Mouse (Mus musculus): Measurements from ENCODE around the gene Prickle2.

The Prickle2 gene

GRCm38 (mm10) chr6:92665530-92665989 is 40.4 kb downstream of the Prickle2 start:
- DNase-seq, result peak; percentile 95

GRCm38 (mm10) chr6:92663885-92664284 is 42.1 kb downstream of the Prickle2 start:
- DNase-seq, result no peak

- no peak for DNase-seq
Observed at GRCm38 (mm10) chr6:92663433-92663832, 42.5 kb downstream of the Prickle2 start.

- no peak for DNase-seq
Observed at GRCm38 (mm10) chr6:92649063-92649462, 56.9 kb downstream of the Prickle2 start.

GRCm38 (mm10) chr6:92648571-92648970 is 57.4 kb downstream of the Prickle2 start:
- DNase-seq, result peak; percentile 49

GRCm38 (mm10) chr6:92642929-92643328 is 63.0 kb downstream of the Prickle2 start:
- DNase-seq, result peak; percentile 37

DNA sequence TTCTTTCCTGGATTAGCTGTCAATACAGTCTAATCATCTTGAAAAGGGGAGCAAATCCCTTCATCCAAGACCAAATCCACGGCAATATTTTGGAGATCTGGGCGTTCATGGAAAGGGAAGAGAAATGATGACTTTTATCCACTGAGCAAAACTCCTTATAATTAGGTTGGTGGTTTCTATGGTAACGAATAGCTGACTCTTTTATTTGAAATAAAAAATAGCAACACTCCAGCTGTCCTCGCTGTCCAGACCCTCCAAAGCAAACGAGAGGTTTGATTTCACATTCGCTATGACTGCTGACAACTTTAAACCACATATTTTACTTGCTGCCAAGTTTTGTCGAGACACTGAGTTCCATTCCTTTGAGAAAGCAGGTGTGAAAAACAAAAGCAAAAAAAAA is 64.0 kb downstream of the Prickle2 start:
- DNase-seq, result no peak

DNA sequence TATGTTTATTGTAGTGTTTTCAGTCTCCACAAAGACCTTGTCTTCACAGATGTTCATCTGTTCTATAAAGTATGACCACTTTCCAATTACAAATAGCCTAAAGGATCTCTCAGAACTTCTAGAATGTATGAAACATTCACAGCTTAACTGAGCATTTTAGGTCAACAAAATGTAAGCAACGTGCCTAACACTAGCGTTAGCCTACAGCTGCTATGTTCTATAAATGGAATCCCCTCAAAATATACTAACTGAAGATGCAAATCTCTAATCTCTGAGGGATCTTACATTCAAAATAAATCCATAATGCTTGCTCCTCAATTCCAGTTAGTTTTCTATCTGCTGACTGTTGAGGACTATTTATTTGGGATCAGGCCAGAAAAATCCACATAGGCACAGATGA is 65.1 kb downstream of the Prickle2 start:
- no peak for DNase-seq

DNA sequence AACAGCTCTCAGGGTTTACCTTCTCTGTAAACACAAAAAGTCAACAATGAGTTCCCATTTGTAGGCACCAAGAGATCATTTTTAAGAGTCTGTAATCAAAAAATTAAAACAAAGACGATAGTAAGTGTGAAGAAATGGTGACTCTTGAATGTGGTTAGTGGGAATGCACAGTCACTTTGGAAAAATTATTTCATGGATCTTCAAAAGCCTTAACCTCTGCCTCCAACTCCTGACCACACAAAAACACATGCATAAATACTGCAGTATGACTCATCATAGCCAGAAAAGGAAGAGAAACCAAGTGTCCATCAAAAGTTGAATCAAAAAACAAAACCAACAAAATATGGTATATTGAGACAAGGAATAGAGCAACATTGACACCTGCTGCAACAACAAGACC is 69.5 kb downstream of the Prickle2 start:
- DNase-seq, result no peak

- DNase-seq, result peak; percentile 67
Observed at GRCm38 (mm10) chr6:92634876-92635468, 71.0 kb downstream of the Prickle2 start.

- DNase-seq, result peak; percentile 79
Observed at GRCm38 (mm10) chr6:92630991-92631390, 75.0 kb downstream of the Prickle2 start.

- peak; percentile 55 for DNase-seq
Observed at GRCm38 (mm10) chr6:92627711-92628110, 78.2 kb downstream of the Prickle2 start.

DNA sequence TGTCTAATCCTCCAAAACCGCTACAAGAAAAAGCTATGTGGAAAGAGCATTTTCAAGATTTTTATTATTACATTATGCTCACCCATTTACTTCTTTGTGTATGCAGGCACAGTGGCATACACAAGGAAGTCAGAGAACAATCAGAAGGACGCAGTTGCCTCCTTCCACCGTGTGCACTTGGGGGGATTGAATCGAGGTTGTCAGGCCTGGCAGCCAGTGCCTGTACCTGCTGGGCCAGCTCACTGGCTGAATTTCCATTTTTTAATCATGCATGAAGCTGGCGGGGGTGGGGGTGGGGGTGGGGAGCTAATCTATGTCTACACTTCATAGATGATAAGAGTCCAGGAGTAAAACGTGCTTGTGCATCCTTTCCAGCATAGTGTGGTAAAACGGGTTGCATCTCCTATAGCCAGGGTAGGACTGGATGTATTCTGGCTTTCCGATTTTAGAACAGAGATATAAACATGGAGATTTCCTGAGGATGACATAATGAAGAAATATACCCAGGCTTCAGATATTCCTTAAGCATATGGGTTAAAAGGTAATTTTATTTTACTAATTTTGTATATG is 78.8 kb downstream of the Prickle2 start:
- DNase-seq, result peak; percentile 18

- peak; percentile 89 for DNase-seq
Observed at GRCm38 (mm10) chr6:92625923-92626322, 80.0 kb downstream of the Prickle2 start.

DNA sequence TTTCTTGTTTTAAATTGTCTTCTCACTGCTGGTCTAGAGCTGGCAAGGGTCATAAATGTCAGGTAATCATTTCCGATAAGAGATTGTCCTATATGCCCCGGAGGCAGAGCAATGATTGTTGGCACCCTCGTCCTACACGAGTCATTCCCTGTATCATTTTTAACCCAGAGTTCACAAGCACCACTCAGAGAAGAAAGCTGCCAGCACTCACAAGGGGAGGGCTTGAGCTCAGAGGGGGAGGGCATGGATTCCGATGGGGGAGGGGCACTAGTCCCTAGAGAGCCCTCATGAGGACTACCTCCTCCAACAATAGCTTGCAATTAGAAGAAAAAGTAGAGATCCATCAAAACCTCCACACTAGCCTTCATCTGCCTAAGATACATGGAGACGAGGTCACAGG is 81.6 kb downstream of the Prickle2 start:
- peak; percentile 59 for DNase-seq

DNA sequence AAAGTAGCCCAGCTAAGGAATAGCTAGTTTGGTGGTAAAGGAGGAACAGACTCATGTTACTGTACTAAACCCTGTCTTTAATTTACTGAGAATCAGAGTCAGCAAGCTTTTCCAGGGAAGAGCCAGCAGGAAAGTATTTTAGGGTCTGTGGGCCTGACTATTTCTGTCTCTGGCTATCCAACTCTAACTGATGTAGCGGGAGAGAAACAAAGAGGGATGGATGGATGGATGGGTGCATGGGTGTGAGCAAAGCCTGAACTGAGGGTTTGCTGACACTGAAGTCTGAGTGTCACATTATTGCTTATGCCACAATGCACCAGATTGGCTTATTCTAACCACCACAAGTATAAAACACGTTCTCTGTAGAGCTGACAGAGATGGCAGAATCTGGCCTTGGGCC is 88.8 kb downstream of the Prickle2 start:
- DNase-seq, result peak; percentile 40

DNA sequence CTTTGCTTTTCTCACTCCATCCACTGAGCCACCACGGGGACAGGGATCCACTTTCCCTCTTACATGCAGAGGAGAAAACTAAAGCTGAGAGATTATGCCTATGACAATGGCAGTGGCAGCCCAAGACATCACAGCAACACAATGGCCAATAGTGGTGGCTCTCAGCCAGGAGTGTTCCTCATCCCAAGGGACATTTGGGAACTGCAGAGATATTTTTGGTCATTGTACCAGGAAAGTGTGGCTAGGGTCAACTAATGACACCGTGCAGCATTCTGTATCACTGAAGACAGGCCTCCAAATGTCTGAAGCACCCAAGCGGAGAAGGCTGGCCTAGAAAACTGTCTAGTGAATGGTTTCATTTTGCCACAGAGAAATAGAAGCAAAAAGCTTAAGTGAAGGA is 91.2 kb downstream of the Prickle2 start:
- DNase-seq, result peak; percentile 90

DNA sequence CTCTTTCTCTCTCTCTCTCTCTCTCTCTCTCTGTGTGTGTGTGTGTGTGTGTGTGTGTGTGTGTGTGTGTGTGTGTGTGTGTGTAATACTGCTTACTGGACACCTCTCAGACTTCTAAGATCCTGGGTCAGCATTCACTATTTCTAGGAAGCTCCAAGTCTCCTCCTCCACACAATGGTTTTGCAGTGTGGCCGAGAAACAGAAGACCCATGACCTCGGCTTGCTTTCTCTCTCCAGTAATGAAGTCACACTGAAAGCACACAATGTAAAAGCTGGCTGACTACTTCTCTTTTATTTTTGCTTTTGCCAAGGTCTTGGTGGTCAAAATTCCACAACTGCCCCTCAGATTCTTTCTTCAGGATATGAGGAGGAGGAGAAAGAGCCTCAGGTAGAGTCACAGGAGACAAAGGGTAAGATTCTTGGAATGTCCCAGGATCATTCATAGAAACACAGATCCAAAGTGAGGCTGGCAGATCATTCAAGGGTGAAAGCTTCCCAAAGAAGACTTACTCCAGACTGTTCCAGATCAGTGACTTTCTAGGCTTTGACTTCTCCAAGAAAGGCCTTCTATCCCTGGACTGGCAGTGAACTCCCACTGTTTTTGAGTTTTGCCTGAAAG is 93.7 kb downstream of the Prickle2 start:
- DNase-seq, result peak; percentile 80

GRCm38 (mm10) chr6:92609682-92610235 is 96.2 kb downstream of the Prickle2 start:
- DNase-seq, result peak; percentile 91

DNA sequence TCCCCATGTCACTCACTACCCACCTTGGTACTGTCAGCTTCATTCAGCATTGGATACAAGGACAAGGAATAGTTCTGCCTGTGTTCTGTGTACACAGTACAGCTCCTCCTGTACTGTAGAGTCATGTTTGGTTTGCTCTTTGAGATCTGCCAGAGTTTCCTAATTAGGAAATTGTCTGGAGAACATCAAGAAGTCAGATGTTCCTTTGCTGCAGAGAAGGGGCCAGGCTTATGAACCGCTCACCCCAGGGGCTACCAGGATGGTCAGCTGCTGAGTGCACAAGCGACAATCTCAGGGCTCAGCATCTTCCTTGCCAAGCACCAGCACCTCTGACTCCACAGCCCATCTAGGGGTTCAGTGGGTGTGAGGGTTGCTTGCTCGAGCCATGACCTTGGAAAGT is 96.9 kb downstream of the Prickle2 start:
- peak; percentile 84 for DNase-seq

DNA sequence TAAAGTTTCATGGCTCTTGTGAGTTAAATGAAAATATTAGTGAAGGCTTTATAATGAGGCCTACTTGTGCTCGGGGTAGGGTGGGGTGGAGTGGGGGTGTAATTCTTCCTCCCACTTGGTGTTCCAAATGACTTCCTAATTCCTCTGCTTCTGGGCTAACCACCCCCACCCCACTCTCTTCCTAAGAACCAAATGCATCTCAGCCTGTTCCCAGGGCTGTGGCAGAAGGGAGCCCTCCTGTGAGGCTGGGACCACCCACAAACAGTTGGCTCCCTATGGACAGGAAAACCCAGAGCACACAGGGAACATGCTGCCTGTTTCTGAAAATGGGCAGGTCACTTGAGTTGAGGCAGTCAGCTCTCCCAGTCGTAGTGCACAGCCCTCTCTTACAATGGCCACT is 100.8 kb downstream of the Prickle2 start:
- peak; percentile 53 for DNase-seq

GRCm38 (mm10) chr6:92596340-92596739 is 109.6 kb downstream of the Prickle2 start:
- peak; percentile 31 for DNase-seq

GRCm38 (mm10) chr6:92589381-92590065 is 116.4 kb downstream of the Prickle2 start:
- DNase-seq, result peak; percentile 16
